Mouse (Mus musculus): Measurements from ENCODE around the gene Ankrd63. TPM values are rescaled to one million over a fixed set of nuclear protein-coding genes. Genes with fewer than 3 reads are reported as not detected.

Gene Ankrd63
- polyA plus RNA-seq, 1 experiment from 2014 or later = not detected

DNA sequence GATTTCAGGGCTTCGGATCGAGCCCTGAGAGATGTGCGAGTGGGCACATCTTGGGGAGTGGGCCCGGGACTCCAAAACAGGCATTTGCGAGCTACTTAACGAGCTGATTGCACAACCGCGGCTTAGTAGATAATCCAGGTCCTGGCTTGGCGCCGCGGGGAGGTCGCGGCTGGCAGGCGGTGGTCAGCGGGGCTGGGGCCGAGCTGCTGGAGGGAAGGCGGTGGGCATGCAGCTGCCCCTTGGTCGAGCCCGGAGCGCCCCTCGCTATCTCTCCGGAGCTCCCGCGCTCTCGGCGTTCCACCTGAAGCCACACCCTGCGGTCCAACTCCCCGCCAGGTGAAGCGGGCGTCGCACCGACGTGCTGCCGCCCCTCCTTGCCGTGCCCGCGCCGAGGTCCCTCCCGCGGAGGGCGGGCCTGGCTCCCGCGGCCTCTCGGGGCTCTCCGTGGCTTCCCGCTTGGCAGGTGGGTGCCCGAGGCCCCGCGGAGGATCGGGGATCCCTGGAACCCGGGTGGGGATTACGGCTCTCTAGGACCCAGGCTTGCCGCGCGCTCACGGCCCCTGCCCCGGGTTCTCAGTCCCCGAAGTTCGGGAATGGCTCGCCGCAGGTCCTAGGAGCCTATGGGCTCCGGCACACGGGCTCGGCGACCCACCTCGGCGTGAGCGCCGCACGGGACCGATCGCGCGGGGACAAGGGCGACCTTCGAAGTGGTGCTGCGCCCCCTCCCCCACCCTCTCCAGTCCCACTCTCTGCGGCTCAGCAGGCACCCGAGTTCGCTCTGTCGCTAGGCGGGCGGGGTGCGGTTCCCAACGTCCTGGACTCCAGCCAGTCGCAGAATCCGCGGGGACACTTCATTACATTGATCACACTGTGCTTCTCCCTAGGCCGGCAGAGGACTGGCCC, 26.7 kb downstream of the Ankrd63 start:
- H3K4me1 ChIP-seq = peaks cover 27% of the 10 kb centered on the region
- peak overlapping the region; percentile 49; the same call in 1 of the 2 replicates for H3K27ac ChIP-seq (replicated peaks)
- no peaks in the 10 kb centered on the region for H3K36me3 ChIP-seq
- peak overlapping the region; percentile 69 for H3K4me3 ChIP-seq
- peak; percentile 41 for DNase-seq (ENCODE audit: low spot score)
- WGBS = under 1% methylated on average over 83 of the region's 89 CpGs
- H3K27me3 ChIP-seq (ENCODE audit: low read depth, poor library complexity, severe bottlenecking) = peaks cover 91% of the 10 kb centered on the region
- no peaks in the 10 kb centered on the region for H3K9me3 ChIP-seq (replicated peaks)

DNA sequence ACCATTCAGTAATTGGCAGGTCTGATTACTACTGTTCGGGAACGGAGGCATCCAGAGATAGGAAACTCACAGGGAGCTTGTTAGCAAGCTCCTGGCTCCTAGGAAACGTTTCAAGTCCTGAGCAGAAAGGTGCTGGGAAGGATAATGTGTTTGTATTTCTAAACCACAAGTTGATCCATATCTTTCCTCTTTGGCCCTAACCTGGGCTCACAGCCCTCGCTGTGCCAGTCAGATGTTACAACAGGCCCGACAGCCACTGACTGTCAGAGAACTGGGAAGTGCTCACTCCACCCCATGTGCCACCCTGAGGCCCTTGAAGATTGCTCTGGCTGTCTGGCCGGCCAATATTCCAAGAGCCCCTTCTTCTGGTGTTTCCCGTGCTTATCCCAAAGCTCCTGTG, 29.3 kb downstream of the Ankrd63 start:
- DNase-seq (ENCODE audit: low spot score) = no peak
- 30% methylated on average over 7 of the region's 7 CpGs for WGBS
- no peaks in the 10 kb centered on the region for H3K9me3 ChIP-seq (replicated peaks)
- no peak overlapping the region for H3K27ac ChIP-seq (replicated peaks)
- H3K4me3 ChIP-seq = no peak overlapping the region
- peaks cover 27% of the 10 kb centered on the region for H3K4me1 ChIP-seq
- peaks cover 91% of the 10 kb centered on the region for H3K27me3 ChIP-seq (ENCODE audit: low read depth, poor library complexity, severe bottlenecking)
- H3K36me3 ChIP-seq = no peaks in the 10 kb centered on the region

DNA sequence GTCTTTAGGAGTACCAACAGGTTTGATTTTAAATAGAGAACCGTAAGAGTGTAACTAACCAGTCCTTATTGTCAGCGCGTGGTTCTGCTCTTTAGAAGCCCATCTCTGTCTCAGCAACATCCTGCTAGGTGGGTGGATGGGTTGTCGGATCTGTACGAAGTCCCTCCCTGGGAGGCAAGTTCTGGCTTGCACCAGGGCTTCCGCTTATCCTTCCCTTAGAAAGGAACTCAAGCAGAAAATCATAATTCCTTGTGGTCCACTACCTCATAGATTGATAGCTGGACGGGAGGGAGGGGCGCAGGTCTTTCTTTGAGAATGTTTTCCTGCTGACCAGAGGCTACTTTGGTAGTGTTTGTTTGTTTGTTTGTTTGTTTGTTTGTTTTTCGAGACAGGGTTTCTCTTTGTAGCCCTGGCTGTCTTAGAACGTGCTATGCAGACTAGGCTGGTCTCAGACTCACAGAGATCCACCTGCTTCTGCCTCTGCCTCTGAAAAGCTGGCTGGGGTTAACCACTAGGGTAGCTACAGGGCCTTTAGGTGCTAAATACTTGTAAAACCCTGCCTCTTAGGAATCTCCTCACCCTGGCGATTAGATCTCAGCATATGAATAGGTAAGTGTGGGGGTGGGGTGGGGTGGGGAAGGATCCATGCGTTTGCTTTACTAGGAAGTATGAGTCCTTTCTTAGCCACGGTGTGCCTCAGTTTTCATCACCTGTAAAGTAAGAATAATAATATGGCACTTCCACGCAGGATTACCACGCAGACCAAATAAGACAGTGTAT, 29.9 kb downstream of the Ankrd63 start:
- Histone ChIP-seq H3K4me1 (peaks cover 30% of the 10 kb centered on the region), H3K9me3 (replicated peaks) (no peaks in the 10 kb centered on the region), H3K27me3 (ENCODE audit: low read depth, poor library complexity, severe bottlenecking) (peaks cover 84% of the 10 kb centered on the region), H3K36me3 (no peaks in the 10 kb centered on the region), H3K4me3 (no peak overlapping the region), H3K27ac (replicated peaks) (no peak overlapping the region)
- DNase-seq (ENCODE audit: low spot score) = no peak
- WGBS = 31% methylated on average over 15 of the region's 15 CpGs

DNA sequence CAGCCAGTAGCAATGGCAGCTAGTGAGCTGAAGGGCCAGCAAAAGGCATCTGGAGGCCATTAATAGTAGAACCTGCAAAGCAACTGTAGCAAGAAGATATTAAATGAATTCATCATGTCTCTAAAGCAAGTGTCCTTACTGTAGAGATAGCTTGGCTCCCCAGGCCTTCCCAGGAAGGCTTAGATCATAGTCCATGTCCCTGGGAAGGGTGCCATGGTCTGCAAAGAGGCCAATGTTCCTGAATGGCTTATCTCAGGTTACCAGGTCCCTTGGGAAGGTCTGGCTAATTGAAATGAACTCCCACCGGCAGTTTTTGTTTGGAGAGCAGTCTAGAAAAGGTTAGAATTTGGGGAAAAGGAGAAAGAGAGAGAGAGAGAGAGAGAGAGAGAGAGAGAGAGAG, 32.0 kb downstream of the Ankrd63 start:
- no peak for DNase-seq (ENCODE audit: low spot score)
- H3K27ac ChIP-seq (replicated peaks) = no peak overlapping the region
- H3K9me3 ChIP-seq (replicated peaks) = no peaks in the 10 kb centered on the region
- peaks cover 65% of the 10 kb centered on the region for H3K27me3 ChIP-seq (ENCODE audit: low read depth, poor library complexity, severe bottlenecking)
- WGBS = 77% methylated on average over 1 of the region's 1 CpGs
- H3K4me1 ChIP-seq = peaks cover 16% of the 10 kb centered on the region
- no peaks in the 10 kb centered on the region for H3K36me3 ChIP-seq
- no peak overlapping the region for H3K4me3 ChIP-seq

GRCm38 (mm10) chr2:118669785-118670184, 34.0 kb downstream of the Ankrd63 start:
- Histone ChIP-seq H3K36me3 (no peaks in the 10 kb centered on the region), H3K4me1 (peaks cover 19% of the 10 kb centered on the region), H3K9me3 (replicated peaks) (no peaks in the 10 kb centered on the region), H3K4me3 (no peak overlapping the region), H3K27me3 (ENCODE audit: low read depth, poor library complexity, severe bottlenecking) (peaks cover 65% of the 10 kb centered on the region), H3K27ac (replicated peaks) (no peak overlapping the region)
- 54% methylated on average over 2 of the region's 2 CpGs for WGBS
- DNase-seq (ENCODE audit: low spot score) = no peak

DNA sequence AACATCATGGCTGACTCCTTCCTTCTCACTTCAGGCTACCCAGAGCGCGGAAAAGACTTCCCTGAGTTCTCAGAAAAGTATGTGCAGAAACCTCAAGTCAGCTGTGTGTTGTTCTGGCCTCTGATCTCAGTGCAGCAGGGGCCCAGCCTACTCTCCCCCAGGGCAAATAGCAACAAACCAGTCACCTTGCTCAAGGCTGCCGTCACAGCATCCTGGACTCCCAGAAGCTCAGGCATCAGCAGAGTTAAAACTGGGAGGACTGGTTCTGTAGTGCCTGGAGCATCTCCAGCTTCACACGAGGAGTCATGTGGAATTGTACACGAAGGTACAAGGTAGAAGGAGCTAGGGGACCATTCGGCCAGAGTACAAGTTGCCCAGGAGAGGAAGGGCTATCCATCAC, 34.5 kb downstream of the Ankrd63 start:
- H3K4me3 ChIP-seq = no peak overlapping the region
- DNase-seq (ENCODE audit: low spot score) = no peak
- 74% methylated on average over 6 of the region's 6 CpGs for WGBS
- H3K27ac ChIP-seq (replicated peaks) = no peak overlapping the region
- H3K27me3 ChIP-seq (ENCODE audit: low read depth, poor library complexity, severe bottlenecking) = peaks cover 65% of the 10 kb centered on the region
- H3K9me3 ChIP-seq (replicated peaks) = no peaks in the 10 kb centered on the region
- H3K36me3 ChIP-seq = no peaks in the 10 kb centered on the region
- peaks cover 17% of the 10 kb centered on the region for H3K4me1 ChIP-seq

- WGBS = 86% methylated on average over 5 of the region's 5 CpGs
- H3K4me3 ChIP-seq = no peak overlapping the region
- H3K4me1 ChIP-seq = peaks cover 25% of the 10 kb centered on the region
- no peaks in the 10 kb centered on the region for H3K9me3 ChIP-seq (replicated peaks)
- no peak overlapping the region for H3K27ac ChIP-seq (replicated peaks)
- peaks cover 65% of the 10 kb centered on the region for H3K27me3 ChIP-seq (ENCODE audit: low read depth, poor library complexity, severe bottlenecking)
- no peak for DNase-seq (ENCODE audit: low spot score)
- H3K36me3 ChIP-seq = no peaks in the 10 kb centered on the region
Observed at GRCm38 (mm10) chr2:118667181-118667580, 36.6 kb downstream of the Ankrd63 start.

- H3K9me3 ChIP-seq (replicated peaks) = no peaks in the 10 kb centered on the region
- WGBS = 86% methylated on average over 4 of the region's 4 CpGs
- no peak overlapping the region for H3K27ac ChIP-seq (replicated peaks)
- H3K4me3 ChIP-seq = no peak overlapping the region
- no peak for DNase-seq (ENCODE audit: low spot score)
- no peaks in the 10 kb centered on the region for H3K36me3 ChIP-seq
- H3K4me1 ChIP-seq = peaks cover 25% of the 10 kb centered on the region
- H3K27me3 ChIP-seq (ENCODE audit: low read depth, poor library complexity, severe bottlenecking) = peaks cover 62% of the 10 kb centered on the region
Observed at GRCm38 (mm10) chr2:118665616-118666015, 38.1 kb downstream of the Ankrd63 start.

DNA sequence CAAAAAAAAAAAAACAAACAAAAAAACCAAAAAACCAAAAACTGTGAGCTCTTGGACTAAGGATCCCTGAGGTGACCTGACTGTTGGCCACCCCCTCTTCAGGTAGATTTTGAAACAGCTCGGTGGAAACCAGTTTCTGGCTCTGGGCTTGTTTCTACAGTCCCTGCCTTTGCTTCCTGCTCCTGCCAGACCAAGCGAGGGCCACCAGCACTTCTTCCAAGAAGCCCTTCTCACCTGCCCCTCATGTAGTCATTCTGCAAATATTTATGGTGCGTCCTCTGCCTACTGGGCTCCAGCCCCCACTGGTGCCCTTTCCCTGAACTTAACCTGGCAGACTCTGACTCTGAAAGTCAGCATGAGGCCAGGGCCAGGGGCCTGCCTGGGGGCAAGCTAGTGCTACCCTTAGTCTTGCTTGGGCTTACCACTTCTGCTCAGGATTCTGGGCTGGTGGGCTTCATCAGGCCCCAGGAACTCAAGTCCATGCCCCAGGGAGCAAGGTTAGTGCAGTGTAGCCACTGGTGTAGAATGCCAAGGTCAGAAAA, 38.7 kb downstream of the Ankrd63 start:
- no peaks in the 10 kb centered on the region for H3K9me3 ChIP-seq (replicated peaks)
- no peak for DNase-seq (ENCODE audit: low spot score)
- WGBS = 75% methylated on average over 3 of the region's 3 CpGs
- H3K4me1 ChIP-seq = peaks cover 29% of the 10 kb centered on the region
- no peak overlapping the region for H3K27ac ChIP-seq (replicated peaks)
- peaks cover 58% of the 10 kb centered on the region for H3K27me3 ChIP-seq (ENCODE audit: low read depth, poor library complexity, severe bottlenecking)
- no peaks in the 10 kb centered on the region for H3K36me3 ChIP-seq
- H3K4me3 ChIP-seq = no peak overlapping the region

DNA sequence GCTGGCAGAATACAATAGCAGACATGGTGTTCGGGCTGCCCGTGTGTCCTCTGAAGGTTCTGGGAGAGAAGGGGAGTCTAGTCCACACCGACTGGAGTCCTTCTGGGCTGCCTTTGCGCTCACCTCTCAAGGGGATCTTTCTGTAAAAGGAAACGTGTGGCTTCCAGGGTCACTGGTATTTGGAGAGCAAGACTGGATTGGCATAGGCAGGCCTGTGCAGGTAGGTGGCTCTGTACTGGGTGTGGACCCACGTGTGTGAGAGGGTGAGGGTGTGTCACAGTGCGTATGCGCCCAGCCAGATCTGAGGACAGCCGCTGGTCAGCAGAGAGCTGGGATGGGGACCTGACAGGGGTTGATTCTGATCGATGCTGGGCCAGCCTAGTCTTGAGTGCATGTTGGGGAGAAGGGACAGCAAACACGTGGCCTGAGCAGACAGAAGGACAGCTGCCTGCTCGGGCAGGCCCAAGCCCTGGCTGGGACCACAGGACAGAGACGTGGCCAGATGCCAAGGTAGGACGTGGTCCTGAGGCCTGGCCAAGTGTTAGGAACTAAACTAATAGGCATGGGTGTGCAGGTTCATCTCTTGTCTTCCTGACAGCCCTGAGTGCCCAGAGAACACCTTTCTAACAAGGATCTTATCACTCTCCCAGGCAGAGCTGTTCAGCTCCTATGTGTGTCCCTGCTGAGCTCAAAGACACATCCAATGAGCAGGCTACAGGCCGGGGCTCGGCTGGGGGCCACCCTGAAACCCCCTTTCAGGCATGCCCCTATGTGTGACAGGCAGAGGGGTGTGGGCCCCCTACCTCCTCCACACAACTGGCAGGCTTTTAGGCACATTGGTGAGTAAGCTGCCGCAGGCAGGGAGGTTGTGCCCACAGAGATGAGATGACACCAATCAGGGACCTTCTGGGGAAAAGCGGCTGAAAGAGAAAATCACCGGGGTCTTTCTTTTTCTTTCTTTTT, 39.7 kb downstream of the Ankrd63 start:
- 47% methylated on average over 19 of the region's 19 CpGs for WGBS
- Histone ChIP-seq H3K27me3 (ENCODE audit: low read depth, poor library complexity, severe bottlenecking) (peaks cover 58% of the 10 kb centered on the region), H3K36me3 (no peaks in the 10 kb centered on the region), H3K9me3 (replicated peaks) (no peaks in the 10 kb centered on the region), H3K27ac (replicated peaks) (peak overlapping the region; percentile 65), H3K4me3 (peak overlapping the region; percentile 58), H3K4me1 (peaks cover 32% of the 10 kb centered on the region)
- DNase-seq (ENCODE audit: low spot score) = no peak

GRCm38 (mm10) chr2:118662902-118663803, 40.6 kb downstream of the Ankrd63 start, which contains the start of gene Pak6:
TSS of gene Pak6 (plus strand) at chr2:118663303.
- peak within 1 kb of the TSS; percentile 65 for H3K27ac ChIP-seq (replicated peaks)
- peaks cover 35% of the 10 kb centered on the region for H3K4me1 ChIP-seq
- WGBS = 3% methylated on average over 37 of the region's 37 CpGs
- peaks cover 62% of the 10 kb centered on the region for H3K27me3 ChIP-seq (ENCODE audit: low read depth, poor library complexity, severe bottlenecking)
- peak within 1 kb of the TSS; percentile 58 for H3K4me3 ChIP-seq
- no peaks in the 10 kb centered on the region for H3K36me3 ChIP-seq
- peak; percentile 44 for DNase-seq (ENCODE audit: low spot score)
- no peaks in the 10 kb centered on the region for H3K9me3 ChIP-seq (replicated peaks)

Measured in midbrain, embryonic 10.5 days (tissue).